Mouse (Mus musculus): ENCODE measurements around the gene Abcg5.

DNA sequence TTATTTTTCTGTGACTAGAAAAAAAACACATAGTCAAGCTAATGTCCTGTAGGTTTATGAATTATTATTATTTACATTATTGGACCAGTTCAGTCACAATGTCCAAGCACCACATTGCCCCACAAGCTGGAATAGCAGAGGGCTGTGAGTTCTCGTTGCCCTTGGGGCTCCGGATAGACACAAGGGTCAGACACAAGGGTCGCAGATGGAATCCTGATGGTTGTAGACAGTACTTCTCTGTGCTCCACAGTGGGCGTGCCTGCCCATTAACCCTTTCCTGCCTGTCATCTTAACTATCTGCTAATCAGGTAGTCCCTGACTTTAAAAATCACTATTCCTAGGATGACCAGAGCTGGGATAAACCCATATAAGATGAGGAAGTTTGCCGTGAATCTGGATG is 24.6 kb downstream of the Abcg5 start:
- no peak for TF ChIP-seq POLR2A (IDR thresholded peaks at IDR 0.05; ENCODE audit: low read depth, low read length)
- TF ChIP-seq ZNF384 (IDR thresholded peaks at IDR 0.05; ENCODE audit: low read depth, low read length) = no peak
- no peak for TF ChIP-seq CHD1 (IDR thresholded peaks at IDR 0.05; ENCODE audit: low read depth, low read length)
- TF ChIP-seq CTCF (conservative IDR thresholded peaks at IDR 0.05 in 1 of 2, IDR thresholded peaks at IDR 0.05 in 1 of 2; ENCODE audit: low read depth in 2 of 2, low read length in 2 of 2) = no peak
- no peak for TF ChIP-seq TBP (conservative IDR thresholded peaks at IDR 0.05; ENCODE audit: low read depth, low read length)
- TF ChIP-seq EP300 (IDR thresholded peaks at IDR 0.05; ENCODE audit: low read length) = no peak
